Comparison of ENCODE assay signal across 36 mouse cellular contexts in the genomic region with DNA sequence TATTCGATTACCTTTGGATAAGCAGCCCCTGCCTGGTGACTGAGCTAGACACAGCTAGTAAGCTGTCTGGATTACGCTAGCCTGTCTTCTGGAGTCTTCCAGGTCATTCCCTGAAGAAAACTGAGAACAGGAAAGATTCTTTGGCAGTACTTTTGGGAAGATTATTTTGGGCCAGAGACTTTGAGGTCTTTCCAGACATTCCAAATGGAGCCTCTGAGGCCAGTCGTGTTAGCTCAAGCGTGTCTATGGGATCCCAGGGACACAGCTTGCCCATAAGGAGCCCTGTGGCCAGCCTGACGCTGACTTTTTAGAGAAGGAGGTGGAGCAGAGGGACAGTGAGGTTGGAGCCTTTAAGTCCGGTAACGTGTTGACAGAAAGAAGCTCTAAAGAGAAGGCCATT. TPM values are rescaled to one million over a fixed set of nuclear protein-coding genes. Genes with fewer than 3 reads are reported as not detected.
A peak's percentile ranks its signal among the peaks of the same experiment; 100 is the strongest.
DNase-seq lines count a peak whose midpoint lies in the region; ATAC-seq and TF ChIP-seq lines count a peak whose summit lies in the region.
"Had no signal": no experiment of that assay in that cellular context is flagged by ENCODE, and none has a peak within 500 bp of the region (broad histone marks: within the 10 kb centered on the region; RNA-seq: fewer than 3 reads in every experiment).

No protein-coding gene starts in this region.

- H3K4me2 ChIP-seq in kidney, embryonic 16.5 days (replicated peaks; ENCODE audit: low read depth, low read length) = no peak overlapping the region
- H3K4me2 ChIP-seq: embryonic facial prominence, embryonic 12.5 days; hindbrain, embryonic 12.5 days; kidney, embryonic 15.5 days; lung, embryonic 14.5 days; midbrain, embryonic 12.5 days; neural tube, embryonic 12.5 days had no signal

- 70% methylated on average over 7 of the region's 7 CpGs for WGBS in heart, adult 2 months
- 78% methylated on average over 7 of the region's 7 CpGs for WGBS in kidney, embryonic 16.5 days

- no peak overlapping the region for H3K9ac ChIP-seq in heart, adult 2 months (ENCODE audit: low read depth, low read length)
- no peak overlapping the region for H3K9ac ChIP-seq in kidney, embryonic 16.5 days (replicated peaks; ENCODE audit: low read length)
- H3K9ac ChIP-seq: embryonic facial prominence, embryonic 12.5 days; hindbrain, embryonic 12.5 days; kidney, embryonic 15.5 days; liver, embryonic 14.5 days; lung, embryonic 14.5 days; midbrain, embryonic 12.5 days; neural tube, embryonic 12.5 days had no signal

- no peak for TF ChIP-seq CTCF in heart, adult 2 months (IDR thresholded peaks at IDR 0.05)
- TF ChIP-seq CTCF in testis, adult 2 months (IDR thresholded peaks at IDR 0.05; ENCODE audit: control insufficient read depth, insufficient read depth, insufficient replicate concordance, low read depth, low read length) = no peak

- TF ChIP-seq EP300 in heart, adult 2 months (IDR thresholded peaks at IDR 0.05; ENCODE audit: insufficient read depth, low read depth, low read length) = no peak

- H3K4me1 ChIP-seq in heart, adult 2 months (ENCODE audit: control insufficient read depth, insufficient read depth, low read length) = no peaks in the 10 kb centered on the region
- no peaks in the 10 kb centered on the region for H3K4me1 ChIP-seq in kidney, embryonic 16.5 days (ENCODE audit: insufficient read depth, low read length)
- H3K4me1 ChIP-seq in testis, adult 2 months (ENCODE audit: control insufficient read depth, insufficient read depth, low read length) = no peaks in the 10 kb centered on the region
- H3K4me1 ChIP-seq: embryonic facial prominence, embryonic 12.5 days; hindbrain, embryonic 12.5 days; kidney, embryonic 15.5 days; megakaryocyte, embryonic 14.5 days; midbrain, embryonic 12.5 days had no signal

- intact Hi-C loops in heart, adult 2 months (cut with DNase I) = no loop called here
- intact Hi-C loops in heart, postnatal 14 days (cut with DNase I) = no loop called here

- H3K27me3 ChIP-seq in heart, adult 2 months (ENCODE audit: control insufficient read depth, insufficient read depth, low read length) = no peaks in the 10 kb centered on the region
- H3K27me3 ChIP-seq in kidney, embryonic 16.5 days (ENCODE audit: insufficient read depth, low read length) = no peaks in the 10 kb centered on the region
- no peaks in the 10 kb centered on the region for H3K27me3 ChIP-seq in testis, adult 2 months (ENCODE audit: control insufficient read depth, insufficient read depth, low read length)
- H3K27me3 ChIP-seq: embryonic facial prominence, embryonic 12.5 days; hindbrain, embryonic 12.5 days; kidney, embryonic 15.5 days; midbrain, embryonic 12.5 days; neural tube, embryonic 12.5 days had no signal

- H3K4me3 ChIP-seq in heart, adult 2 months = no peak overlapping the region
- H3K4me3 ChIP-seq in kidney, embryonic 16.5 days (ENCODE audit: low read length) = no peak overlapping the region
- no peak overlapping the region for H3K4me3 ChIP-seq in testis, adult 2 months (ENCODE audit: control insufficient read depth, low read depth, low read length)
- H3K4me3 ChIP-seq: embryonic facial prominence, embryonic 12.5 days; heart, embryonic 10.5 days; hindbrain, embryonic 12.5 days; kidney, embryonic 15.5 days; megakaryocyte, embryonic 14.5 days; midbrain, embryonic 12.5 days; myocyte; neural tube, embryonic 12.5 days had no signal

- no peak for TF ChIP-seq POLR2A in heart, adult 2 months (IDR thresholded peaks at IDR 0.05; ENCODE audit: insufficient read depth, low read depth, low read length)
- TF ChIP-seq POLR2A in testis, adult 2 months (IDR thresholded peaks at IDR 0.05; ENCODE audit: control insufficient read depth, low read depth, low read length) = no peak

- H3K36me3 ChIP-seq in heart, adult 2 months (ENCODE audit: control insufficient read depth, insufficient read depth, low read length) = no peaks in the 10 kb centered on the region
- no peaks in the 10 kb centered on the region for H3K36me3 ChIP-seq in kidney, embryonic 16.5 days (ENCODE audit: insufficient read depth, low read length)
- no peaks in the 10 kb centered on the region for H3K36me3 ChIP-seq in testis, adult 2 months (ENCODE audit: control insufficient read depth, insufficient read depth, low read length)
- H3K36me3 ChIP-seq: embryonic facial prominence, embryonic 12.5 days; G1E; heart, embryonic 10.5 days; hindbrain, embryonic 12.5 days; kidney, embryonic 15.5 days; midbrain, embryonic 12.5 days; neural tube, embryonic 12.5 days had no signal

- H3K79me2 ChIP-seq in heart, adult 2 months (replicated peaks; ENCODE audit: control insufficient read depth, insufficient read depth, low read length) = no peaks in the 10 kb centered on the region

- peak overlapping the region; percentile 43 for H3K27ac ChIP-seq in heart, adult 2 months
- H3K27ac ChIP-seq in kidney, embryonic 16.5 days (ENCODE audit: low read length) = no peak overlapping the region
- H3K27ac ChIP-seq in testis, adult 2 months (ENCODE audit: control insufficient read depth, insufficient read depth, low read depth, low read length) = peak overlapping the region; percentile 66; the same call in 1 of the 2 replicates
- H3K27ac ChIP-seq: embryonic facial prominence, embryonic 12.5 days; heart, embryonic 10.5 days; hindbrain, embryonic 12.5 days; kidney, embryonic 15.5 days; liver, embryonic 14.5 days; midbrain, embryonic 12.5 days; neural tube, embryonic 12.5 days had no signal

- no peak for ATAC-seq in kidney, embryonic 16.5 days (ENCODE audit: low FRiP score, low TSS enrichment)
- ATAC-seq: forebrain, embryonic 14.5 days; intestine, embryonic 16.5 days had no signal

- DNase-seq in gastrocnemius, adult 18-20 months (ENCODE audit: low spot score) = peak; percentile 45
- DNase-seq in gastrocnemius, postnatal 4 days (ENCODE audit: low spot score in 2 of 2) = no peak
- peak in 1 of 2 experiments; percentile 26 for DNase-seq in heart, adult 2 months
- DNase-seq in heart, postnatal 14 days = no peak
- peak; percentile 9 for DNase-seq in kidney, adult 9 months
- no peak for DNase-seq in testis, postnatal 14 days (ENCODE audit: low spot score)
- DNase-seq: adrenal gland, adult 8-10 months; cerebellum, adult 8-10 months; cerebellum, postnatal 25 days; embryo, embryonic 11 days; layer of hippocampus, postnatal 36 days; liver; lung, embryonic 14.5 days; lung, postnatal 4 days; right cerebral cortex, postnatal 4 days had no signal

- no peaks in the 10 kb centered on the region for H3K9me3 ChIP-seq in kidney, embryonic 16.5 days (ENCODE audit: low read length)
- H3K9me3 ChIP-seq: embryonic facial prominence, embryonic 12.5 days; G1E; heart, embryonic 10.5 days; hindbrain, embryonic 12.5 days; kidney, embryonic 15.5 days; megakaryocyte, embryonic 14.5 days; midbrain, embryonic 12.5 days; neural tube, embryonic 12.5 days had no signal

RNA-seq across cellular contexts. Expression of a gene that starts 10.0 kb away (rescaled TPM):
- not detected for total RNA-seq in gastrocnemius, adult 18-20 months (2021)
- not detected for total RNA-seq in gastrocnemius, postnatal 4 days (2021)
- not detected for total RNA-seq in heart, adult 2 months (2021)
- polyA plus RNA-seq in heart, adult 2 months (2012; rRNA removed) = not detected in 2 replicates
- total RNA-seq in heart, postnatal 14 days (2021) = under 1 TPM in 1 of 2 experiments, not detected in 1; 0.10 TPM
- not detected in 2 replicates for polyA plus RNA-seq in kidney, embryonic 16.5 days (2015; fragmentation: Nextera tagmentation; extraction: Ambion mirVana)
- polyA plus RNA-seq in testis, adult 2 months (2012; rRNA removed) = 0.23 and 0.28 TPM in 2 replicates
- total RNA-seq: midbrain, postnatal 0 days had no signal
- polyA plus RNA-seq: embryonic facial prominence, embryonic 12.5 days; forebrain, embryonic 14.5 days; G1E; heart, postnatal 0 days; hindbrain, embryonic 12.5 days; intestine, embryonic 16.5 days; kidney, embryonic 15.5 days; limb, embryonic 11.5 days; liver, embryonic 14.5 days; lung, embryonic 14.5 days; midbrain, embryonic 12.5 days; midbrain, postnatal 0 days; myocyte; neural tube, embryonic 12.5 days; urinary bladder, adult 2 months had no signal

RNA-seq across cellular contexts. Expression of a gene that starts 15.4 kb away (rescaled TPM):
- 100 to 1,000 TPM in 1 of 2 experiments, 10 to 100 TPM in 1; 82.8 to 112 TPM for total RNA-seq in gastrocnemius, adult 18-20 months (2021)
- 10 to 100 TPM in 1 of 2 experiments, 1 to 10 TPM in 1; 8.8 to 13.3 TPM for total RNA-seq in gastrocnemius, postnatal 4 days (2021)
- 100 to 1,000 TPM; 223 to 289 TPM for total RNA-seq in heart, adult 2 months (2021)
- 57.3 and 69.4 TPM in 2 replicates for polyA plus RNA-seq in heart, adult 2 months (2012; rRNA removed)
- 10 to 100 TPM; 68.5 to 71.5 TPM for total RNA-seq in heart, postnatal 14 days (2021)
- 0.18 and 0.21 TPM in 2 replicates for polyA plus RNA-seq in kidney, embryonic 16.5 days (2015; fragmentation: Nextera tagmentation; extraction: Ambion mirVana)
- polyA plus RNA-seq in testis, adult 2 months (2012; rRNA removed) = 0.23 and 0.25 TPM in 2 replicates
- polyA plus RNA-seq: G1E; lung, embryonic 14.5 days; midbrain, embryonic 12.5 days had no signal

RNA-seq across cellular contexts. Expression of a gene that starts 19.3 kb away (rescaled TPM):
- 1 to 10 TPM; 1.2 TPM for total RNA-seq in gastrocnemius, adult 18-20 months (2021)
- total RNA-seq in gastrocnemius, postnatal 4 days (2021) = 1 to 10 TPM; 1.8 to 2.5 TPM
- total RNA-seq in heart, adult 2 months (2021) = not detected
- not detected in 2 replicates for polyA plus RNA-seq in heart, adult 2 months (2012; rRNA removed)
- total RNA-seq in heart, postnatal 14 days (2021) = not detected
- not detected in 2 replicates for polyA plus RNA-seq in kidney, embryonic 16.5 days (2015; fragmentation: Nextera tagmentation; extraction: Ambion mirVana)
- not detected in 2 replicates for polyA plus RNA-seq in testis, adult 2 months (2012; rRNA removed)
- total RNA-seq: adrenal gland, adult 8-10 months; adrenal gland, postnatal 4 days; G1E; layer of hippocampus, adult 8-10 months; layer of hippocampus, postnatal 36 days; left cerebral cortex, postnatal 14 days; midbrain, postnatal 0 days had no signal
- polyA plus RNA-seq: embryonic facial prominence, embryonic 12.5 days; forebrain, embryonic 14.5 days; G1E; heart, embryonic 10.5 days; heart, postnatal 0 days; hindbrain, embryonic 12.5 days; intestine, embryonic 16.5 days; kidney, embryonic 15.5 days; limb, embryonic 11.5 days; liver, embryonic 14.5 days; lung, embryonic 14.5 days; midbrain, embryonic 12.5 days; midbrain, postnatal 0 days; myocyte; neural tube, embryonic 12.5 days; urinary bladder, adult 2 months had no signal

RNA-seq across cellular contexts. Expression of a gene that starts 54.4 kb away (rescaled TPM):
- total RNA-seq in gastrocnemius, adult 18-20 months (2021) = 1 to 10 TPM in 1 of 2 experiments, under 1 TPM in 1; 0.94 to 2.4 TPM
- 1 to 10 TPM in 1 of 2 experiments, under 1 TPM in 1; 0.93 to 1.1 TPM for total RNA-seq in gastrocnemius, postnatal 4 days (2021)
- 1 to 10 TPM; 3.5 to 3.8 TPM for total RNA-seq in heart, adult 2 months (2021)
- polyA plus RNA-seq in heart, adult 2 months (2012; rRNA removed) = 7.9 and 12.4 TPM in 2 replicates
- 1 to 10 TPM; 3.0 to 5.2 TPM for total RNA-seq in heart, postnatal 14 days (2021)
- 0.44 and 1.2 TPM in 2 replicates for polyA plus RNA-seq in kidney, embryonic 16.5 days (2015; fragmentation: Nextera tagmentation; extraction: Ambion mirVana)
- polyA plus RNA-seq in testis, adult 2 months (2012; rRNA removed) = 0.59 and 0.75 TPM in 2 replicates
- total RNA-seq: midbrain, postnatal 0 days had no signal
- polyA plus RNA-seq: embryonic facial prominence, embryonic 12.5 days; forebrain, embryonic 14.5 days; G1E; hindbrain, embryonic 12.5 days; limb, embryonic 11.5 days; midbrain, embryonic 12.5 days; midbrain, postnatal 0 days; myocyte; neural tube, embryonic 12.5 days had no signal

RNA-seq across cellular contexts. Expression of a gene that starts 56.0 kb away (rescaled TPM):
- 1 to 10 TPM in 1 of 2 experiments, under 1 TPM in 1; 0.91 to 1.0 TPM for total RNA-seq in gastrocnemius, adult 18-20 months (2021)
- total RNA-seq in gastrocnemius, postnatal 4 days (2021) = under 1 TPM; 0.47 to 0.60 TPM
- total RNA-seq in heart, adult 2 months (2021) = 1 to 10 TPM; 1.3 to 1.7 TPM
- polyA plus RNA-seq in heart, adult 2 months (2012; rRNA removed) = 1.00 and 1.1 TPM in 2 replicates
- 1 to 10 TPM; 1.3 to 3.2 TPM for total RNA-seq in heart, postnatal 14 days (2021)
- 1.9 and 2.1 TPM in 2 replicates for polyA plus RNA-seq in kidney, embryonic 16.5 days (2015; fragmentation: Nextera tagmentation; extraction: Ambion mirVana)
- 0.96 and 1.8 TPM in 2 replicates for polyA plus RNA-seq in testis, adult 2 months (2012; rRNA removed)
- polyA plus RNA-seq: G1E had no signal

Comparison
In these comparisons a context has a peak if more than half of its experiments do, and no peak if none do; other contexts are left out.
1. DNase-seq: peak in gastrocnemius, adult 18-20 months (single experiment) and kidney, adult 9 months (single experiment); none in gastrocnemius, postnatal 4 days (0 of 2), heart, postnatal 14 days (0 of 2) and testis, postnatal 14 days (single experiment).
2. RNA of a gene that starts 15.4 kb away (total RNA-seq): 223 to 289 TPM in heart, adult 2 months, 82.8 to 112 TPM in gastrocnemius, adult 18-20 months and 68.5 to 71.5 TPM in heart, postnatal 14 days; 8.8 to 13.3 TPM in gastrocnemius, postnatal 4 days; every median in the first group is over 4 times any median in the second.